Mouse (Mus musculus) stomach, postnatal 0 days (tissue): ENCODE results near the gene Pf4. TPM values are rescaled to one million over a fixed set of nuclear protein-coding genes. Genes with fewer than 3 reads are reported as not detected.
"Not testable (repeated sequence)": the region's sequence is repeated elsewhere in the genome, so short reads cannot be mapped to it uniquely, and the experiment has no call there.

ENCODE experiments used
- ATAC-seq: fragments of 200-750 bp; cut with Nextera tagmentation; 2 replicates; pipeline ENCODE4 v1.8.0; 2017; ENCODE audit not compliant: low FRiP score, low TSS enrichment
- DNase-seq: peaks from one replicate; pipeline ENCODE4 v3.0.0-alpha.2; 2016; ENCODE audit warnings: low spot score
- H3K27ac ChIP-seq: fragments of 300-500 bp; sonication (generic); replicated peaks from 2 replicates; pipeline ENCODE4 v1.5.1; 2014; ENCODE audit warnings: mild to moderate bottlenecking, control low read depth
- H3K27me3 ChIP-seq: fragments of 300-500 bp; sonication (generic); 2 replicates; pipeline ENCODE4 v1.6.1; 2014; ENCODE audit warnings: low read length; ENCODE audit not compliant: control insufficient read depth, insufficient read depth
- H3K36me3 ChIP-seq: fragments of 300-500 bp; sonication (generic); 2 replicates; pipeline ENCODE4 v1.6.1; 2014; ENCODE audit warnings: low read length, mixed read lengths; ENCODE audit not compliant: control insufficient read depth, insufficient read depth
- H3K4me1 ChIP-seq: fragments of 300-500 bp; sonication (generic); replicated peaks from 2 replicates; pipeline ENCODE4 v1.6.1; 2014; ENCODE audit warnings: antibody characterized with exemption; ENCODE audit not compliant: control insufficient read depth, insufficient read depth
- H3K4me2 ChIP-seq: fragments of 300-500 bp; sonication (generic); replicated peaks from 2 replicates; pipeline ENCODE4 v1.6.1; 2014; ENCODE audit warnings: low read depth, mild to moderate bottlenecking, control low read depth, moderate library complexity
- H3K4me3 ChIP-seq: fragments of 300-500 bp; sonication (generic); 2 replicates; pipeline ENCODE4 v1.5.1; 2014; ENCODE audit warnings: low read depth, low read length, control low read depth
- H3K9ac ChIP-seq: fragments of 300-500 bp; sonication (generic); 2 replicates; pipeline ENCODE4 v1.6.1; 2014; ENCODE audit warnings: mild to moderate bottlenecking, low read length, control low read depth, mixed read lengths
- H3K9me3 ChIP-seq: fragments of 300-500 bp; sonication (generic); 2 replicates; pipeline ENCODE4 v1.6.1; 2016; ENCODE audit warnings: low read length; ENCODE audit not compliant: control insufficient read depth
- CTCF ChIP-seq: IDR thresholded peaks from 2 replicates; pipeline ENCODE4 v1.5.1; 2016; ENCODE audit warnings: antibody characterized with exemption, low read depth, mild to moderate bottlenecking, moderate library complexity
- EP300 ChIP-seq: optimal IDR thresholded peaks from 2 replicates; pipeline ENCODE3; 2016; ENCODE audit warnings: antibody characterized with exemption
- WGBS: fragments of 180-500 bp; shearing (Covaris S2); extraction: QIAGEN DNeasy Blood & Tissue Kit; methylation state at CpG from one replicate; pipeline ENCODE4 v1.1.7; 2014; 5-methylcytosine and 5-hydroxymethylcytosine counted together
- polyA plus RNA-seq: library from polyadenylated mRNA; unstranded; fragments of >200 nt; fragmentation: Nextera tagmentation; extraction: Ambion mirVana; gene quantifications from 2 replicates; pipeline ENCODE4 v1.2.1, GENCODE M21; 2015

The Pf4 gene
- polyA plus RNA-seq, 1 experiment from 2014 or later = 216 TPM

DNA sequence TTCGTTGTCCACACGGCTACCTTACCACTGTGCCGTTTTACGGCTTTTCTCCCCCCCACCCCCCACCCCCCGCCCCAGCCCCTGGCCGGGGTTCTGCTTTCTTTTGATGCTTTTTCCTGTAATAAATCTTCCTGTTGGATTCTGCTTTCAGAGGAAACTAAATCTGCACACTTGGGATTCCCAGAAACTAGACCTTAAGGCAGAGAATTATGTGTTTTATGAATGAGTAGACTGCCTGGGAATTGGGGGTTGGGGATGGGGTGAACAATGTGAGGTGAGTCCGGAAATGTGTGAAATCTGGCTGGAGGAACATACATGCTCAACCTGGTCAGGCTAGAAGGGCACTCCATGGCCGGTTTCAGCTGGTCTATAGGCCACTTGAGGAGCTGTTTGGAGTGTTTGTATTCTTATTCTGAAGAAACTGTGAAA lies 17.9 kb downstream of the Pf4 start:
- H3K4me2 ChIP-seq = no peak overlapping the region
- no peak overlapping the region for H3K4me3 ChIP-seq
- ATAC-seq = no peak

DNA sequence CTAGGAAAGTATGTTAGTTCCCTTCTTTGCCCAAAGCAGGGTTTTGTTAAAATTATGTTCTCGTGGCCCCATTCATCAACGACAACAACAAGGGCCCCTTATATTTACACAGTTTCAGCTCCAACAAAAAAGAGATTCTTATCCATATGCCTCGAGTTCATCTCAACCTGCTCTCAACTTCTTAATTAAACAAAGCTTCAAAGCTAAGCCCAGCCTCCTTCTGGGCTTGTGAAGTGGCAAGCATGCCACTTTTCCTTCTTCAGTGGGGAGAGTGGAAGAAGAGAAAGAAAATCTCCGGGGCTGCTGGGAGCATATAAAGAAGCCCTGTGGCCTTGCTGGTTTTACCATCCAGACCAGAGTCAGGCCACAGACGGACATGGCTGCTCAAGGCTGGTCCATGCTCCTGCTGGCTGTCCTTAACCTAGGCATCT lies 22.0 kb downstream of the Pf4 start, which contains the start of gene Cxcl15:
Gene Cxcl15, plus strand, starts transcription at position 340 of the 431 bp plus-strand sequence.
- Histone ChIP-seq H3K36me3 (no peaks in the 10 kb centered on the region), H3K27me3 (no peaks in the 10 kb centered on the region), H3K27ac (no peak within 1 kb of the TSS), H3K4me3 (no peak within 1 kb of the TSS), H3K9me3 (no peaks in the 10 kb centered on the region), H3K4me1 (no peaks in the 10 kb centered on the region), H3K4me2 (no peak within 1 kb of the TSS), H3K9ac (no peak within 1 kb of the TSS)
- ATAC-seq (no peak), DNase-seq (peak; percentile 18)
- TF ChIP-seq CTCF (no peak), EP300 (no peak)
- 35% methylated on average over 5 of the region's 5 CpGs for WGBS

More for the DNA sequence above, 17.9 kb downstream of the Pf4 start:
- no peaks in the 10 kb centered on the region for H3K27me3 ChIP-seq
- H3K36me3 ChIP-seq = no peaks in the 10 kb centered on the region
- no peaks in the 10 kb centered on the region for H3K4me1 ChIP-seq
- 51% methylated on average over 8 of the region's 8 CpGs for WGBS
- H3K27ac ChIP-seq = no peak overlapping the region
- DNase-seq = no peak
- no peaks in the 10 kb centered on the region for H3K9me3 ChIP-seq
- TF ChIP-seq EP300 (no peak), CTCF (no peak)
- no peak overlapping the region for H3K9ac ChIP-seq

- not testable (repeated sequence) for H3K27ac ChIP-seq, H3K9ac ChIP-seq, DNase-seq, H3K4me3 ChIP-seq, H3K36me3 ChIP-seq, H3K27me3 ChIP-seq, H3K4me2 ChIP-seq, H3K9me3 ChIP-seq, H3K4me1 ChIP-seq, ATAC-seq
- 86% methylated on average over 2 of the region's 2 CpGs for WGBS
These were observed 23.2 kb downstream of the Pf4 start for GRCm38 (mm10) chr5:90795392-90795791.

GRCm38 (mm10) chr5:90804574-90804973 lies 32.3 kb downstream of the Pf4 start:
- no peak overlapping the region for H3K27ac ChIP-seq
- no peak overlapping the region for H3K9ac ChIP-seq
- DNase-seq = no peak
- H3K4me1 ChIP-seq = no peaks in the 10 kb centered on the region
- H3K27me3 ChIP-seq = no peaks in the 10 kb centered on the region
- H3K9me3 ChIP-seq = no peaks in the 10 kb centered on the region
- no peaks in the 10 kb centered on the region for H3K36me3 ChIP-seq
- no peak for ATAC-seq
- no peak overlapping the region for H3K4me3 ChIP-seq
- H3K4me2 ChIP-seq = no peak overlapping the region
- no peak for TF ChIP-seq CTCF
- TF ChIP-seq EP300 = no peak

GRCm38 (mm10) chr5:90806050-90806449 lies 33.8 kb downstream of the Pf4 start:
- H3K27me3 ChIP-seq = no peaks in the 10 kb centered on the region
- ATAC-seq (no peak), DNase-seq (no peak)
- no peak overlapping the region for H3K9ac ChIP-seq
- H3K4me3 ChIP-seq = no peak overlapping the region
- H3K27ac ChIP-seq = no peak overlapping the region
- H3K4me2 ChIP-seq = no peak overlapping the region
- H3K36me3 ChIP-seq = no peaks in the 10 kb centered on the region
- TF ChIP-seq CTCF (peak; percentile 10; the same call in 1 of the 2 replicates), EP300 (no peak)
- H3K9me3 ChIP-seq = no peaks in the 10 kb centered on the region
- H3K4me1 ChIP-seq = no peaks in the 10 kb centered on the region

GRCm38 (mm10) chr5:90807176-90807950 lies 35.1 kb downstream of the Pf4 start:
- Histone ChIP-seq H3K27me3 (no peaks in the 10 kb centered on the region), H3K9me3 (no peaks in the 10 kb centered on the region), H3K4me2 (no peak overlapping the region), H3K4me1 (no peaks in the 10 kb centered on the region), H3K36me3 (no peaks in the 10 kb centered on the region), H3K9ac (no peak overlapping the region), H3K27ac (no peak overlapping the region), H3K4me3 (no peak overlapping the region)
- DNase-seq (no peak), ATAC-seq (no peak)
- no peak for TF ChIP-seq CTCF
- no peak for TF ChIP-seq EP300
- 48% methylated on average over 3 of the region's 3 CpGs for WGBS
